Mouse (Mus musculus) megakaryocyte, embryonic 14.5 days (primary cell): ENCODE data around the gene Xpnpep1.

Experiments used
- FLI1 ChIP-seq: IDR thresholded peaks from 2 replicates; pipeline ENCODE4 v1.6.1; 2012; ENCODE audit warnings: low read length, inconsistent platforms, mixed read lengths
- GATA1 ChIP-seq: IDR thresholded peaks from 3 replicates; pipeline ENCODE4 v1.6.1; 2012; ENCODE audit warnings: mixed read lengths, low read length, inconsistent platforms, borderline replicate concordance

DNA sequence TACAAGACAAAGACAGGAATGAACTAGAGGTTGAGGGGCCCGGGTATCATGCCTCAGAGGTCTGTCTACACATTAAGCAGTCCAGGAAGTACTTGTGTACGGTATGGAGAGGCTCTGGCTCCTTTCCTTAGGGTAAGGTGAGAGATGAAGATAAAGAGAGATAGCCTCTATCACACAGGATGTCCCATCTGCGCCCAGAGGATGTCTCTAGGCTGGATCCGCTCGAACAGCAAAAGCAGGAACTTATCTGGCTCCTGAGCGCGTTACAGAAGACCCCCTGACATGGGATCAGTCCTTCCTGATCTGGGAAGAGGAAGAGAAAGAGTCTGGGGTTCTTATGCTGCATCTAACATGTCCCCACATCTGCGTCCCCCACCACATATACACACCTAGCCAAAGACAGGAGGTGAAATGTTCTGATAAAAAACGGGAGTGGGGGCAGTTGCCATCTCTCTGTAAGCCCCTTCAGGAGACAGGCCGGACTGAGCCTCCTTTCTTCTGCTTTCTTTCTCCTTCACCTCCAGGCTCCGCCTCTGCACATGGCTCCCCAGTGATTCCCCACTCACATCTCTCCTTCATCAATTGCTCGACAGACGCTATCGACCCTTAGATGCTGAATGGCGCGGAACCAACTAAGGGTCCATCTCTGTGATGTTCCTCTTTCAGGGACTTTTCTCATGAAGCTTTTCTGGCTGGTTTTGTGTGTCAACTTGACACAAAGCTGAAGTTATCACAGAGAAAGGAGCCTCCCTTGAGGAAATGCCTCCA lies 19.5 kb upstream of the Xpnpep1 start:
- TF ChIP-seq GATA1: no peak
- TF ChIP-seq FLI1: no peak
